Mouse (Mus musculus) thymus, adult 18-20 months (tissue): Measurements from ENCODE around the gene Dgkq.

Experiments used
- DNase-seq, 2 experiments: peaks; one replicate each; pipeline ENCODE4 v3.0.0; 2022; ENCODE audit warnings: mixed read lengths in 2 of 2

Gene Dgkq

DNA sequence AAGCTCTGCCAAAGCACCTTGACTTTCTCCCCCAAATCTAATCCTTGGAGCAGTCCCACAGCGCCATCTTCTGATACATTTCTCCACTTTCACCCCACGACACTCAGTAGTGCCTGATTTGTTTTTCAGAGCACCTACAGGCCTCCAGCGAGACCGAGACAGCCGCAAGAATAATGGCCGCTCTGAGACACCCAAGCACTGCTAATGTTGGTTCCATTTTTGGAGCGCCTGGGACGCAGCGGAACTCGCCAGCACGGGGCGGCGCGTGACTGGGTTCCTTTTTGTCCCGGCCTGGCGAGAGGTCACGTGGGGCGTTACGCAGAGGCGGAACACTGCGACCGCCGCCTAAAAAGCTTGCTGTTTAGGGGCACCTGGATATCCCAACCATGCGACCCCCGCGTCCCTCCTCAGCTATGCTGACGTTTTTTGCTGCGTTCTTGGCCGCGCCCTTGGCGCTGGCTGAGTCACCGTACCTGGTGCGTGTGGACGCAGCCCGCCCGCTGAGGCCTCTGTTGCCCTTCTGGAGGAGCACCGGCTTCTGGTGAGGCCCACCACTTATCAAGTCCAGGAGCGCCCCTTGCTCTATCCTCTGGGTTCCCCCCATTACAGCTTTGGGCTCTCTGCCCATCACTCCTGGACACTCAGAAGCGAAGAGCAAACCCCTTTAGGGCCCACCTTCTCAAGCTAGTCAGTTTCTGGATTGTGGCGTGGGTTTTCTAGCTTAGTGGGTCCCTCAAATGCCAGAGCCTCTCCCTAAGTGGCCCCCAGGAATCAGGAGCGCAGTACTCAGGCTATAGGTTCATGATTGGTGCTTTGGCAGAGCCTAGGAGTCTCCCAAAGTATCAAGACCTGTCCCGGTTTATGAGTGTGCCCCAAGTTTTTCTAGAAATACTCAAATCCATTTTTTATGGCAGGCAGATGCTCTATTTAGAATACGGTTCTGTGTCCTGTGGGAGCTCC, at the start of gene Dgkq:
Gene Dgkq (minus strand): TSS at position 696 of the 960 bp plus-strand sequence.
- DNase-seq = peak; percentile 75 to 81

DNA sequence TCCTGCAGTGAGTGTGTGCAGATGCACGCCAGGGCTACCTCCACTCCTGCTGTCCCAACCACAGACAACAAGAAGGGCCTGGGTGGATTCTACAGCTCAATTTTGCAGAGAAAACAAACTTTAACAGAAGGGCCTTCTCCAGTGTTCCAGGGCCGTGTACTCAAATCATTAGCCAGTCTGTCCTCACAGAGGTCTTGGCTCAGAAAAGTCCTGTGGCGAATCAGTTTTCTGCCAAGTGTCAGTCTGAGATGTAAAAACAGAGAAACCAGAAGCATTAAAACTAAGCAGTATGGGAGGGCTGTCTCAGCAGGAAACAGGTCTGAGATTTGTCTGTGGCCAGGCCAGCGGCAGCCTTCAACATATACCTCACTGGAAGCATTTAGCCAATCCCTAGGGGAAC, 48.6 kb upstream of the Dgkq start:
- no peak for DNase-seq

DNA sequence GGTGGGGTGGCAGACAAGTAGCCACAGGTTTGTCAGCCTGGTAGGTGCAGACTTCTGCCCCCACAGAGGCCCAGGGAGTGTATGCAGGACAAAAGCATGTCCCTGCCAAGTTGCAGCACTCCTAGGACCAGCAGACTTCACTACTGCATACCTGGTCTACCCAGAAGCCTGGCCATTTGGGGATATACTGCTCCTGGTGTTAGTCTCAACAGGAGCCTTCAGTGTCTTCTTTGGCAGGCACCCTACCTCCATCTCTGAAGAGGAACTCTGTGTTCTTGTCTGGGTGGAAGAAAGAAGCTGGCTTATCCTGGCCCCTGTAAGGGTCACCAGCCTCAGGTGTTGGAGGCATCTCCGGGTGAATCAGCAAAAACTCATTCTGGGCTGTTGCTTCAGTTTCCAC, 46.5 kb upstream of the Dgkq start:
- no peak for DNase-seq

DNA sequence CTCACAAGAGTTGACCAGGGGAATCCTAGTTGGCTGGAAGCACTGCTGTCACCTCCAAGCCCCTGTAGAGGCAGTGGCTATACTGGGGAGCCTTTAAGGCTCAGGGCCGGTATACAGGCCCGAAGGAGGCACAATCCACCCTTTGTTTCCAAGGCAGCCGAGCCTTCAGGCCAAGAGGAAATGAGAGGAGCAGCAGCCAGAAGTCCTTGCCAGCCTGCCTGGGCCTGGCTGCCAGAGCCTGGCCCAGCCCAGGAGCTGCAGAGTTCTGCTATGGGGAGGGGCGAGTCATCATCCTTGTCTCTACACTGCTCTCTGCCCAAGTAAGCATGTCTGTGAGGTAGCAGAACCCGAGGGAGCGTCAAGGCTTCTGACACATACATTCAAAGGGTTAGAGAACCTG, 44.7 kb upstream of the Dgkq start:
- no peak for DNase-seq

DNA sequence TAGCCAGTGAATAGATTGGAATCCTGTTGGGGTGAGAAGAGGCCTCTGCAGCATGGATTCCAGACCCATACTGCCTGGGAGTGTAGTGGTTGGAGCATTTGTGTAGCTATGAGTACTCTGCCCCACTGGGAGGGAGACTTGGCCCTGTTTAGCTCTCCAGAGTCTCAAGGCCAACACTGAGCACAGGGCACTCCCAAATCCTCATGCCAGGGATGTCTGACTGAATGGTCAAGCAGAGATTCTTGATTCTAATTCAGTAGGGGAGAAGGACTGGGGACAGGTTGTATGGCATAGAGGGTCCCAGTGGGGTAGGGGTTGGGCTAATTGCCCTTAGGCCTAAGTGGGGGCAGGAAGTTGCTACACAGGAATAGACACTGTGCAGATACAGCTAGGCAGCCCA, 44.2 kb upstream of the Dgkq start:
- DNase-seq = no peak

DNA sequence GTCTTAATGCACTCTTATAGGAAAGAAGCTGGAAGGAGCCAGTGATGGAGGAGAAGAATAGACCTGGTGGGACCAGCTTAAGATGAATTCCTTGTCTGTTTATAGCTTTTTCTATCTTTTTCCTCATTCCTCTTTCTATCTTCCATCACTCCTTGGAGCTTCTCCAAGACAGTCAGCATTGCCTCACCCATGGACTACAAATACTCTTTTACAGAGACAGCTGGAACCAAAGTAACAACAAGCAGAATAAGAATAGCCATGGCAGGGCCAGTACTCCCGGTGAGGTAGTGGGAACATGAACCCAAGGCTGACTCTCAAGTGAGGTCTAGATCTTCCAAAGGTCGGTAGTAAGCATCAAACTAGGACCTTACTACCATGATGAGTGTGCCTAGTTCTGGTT, 43.6 kb upstream of the Dgkq start:
- no peak for DNase-seq

DNA sequence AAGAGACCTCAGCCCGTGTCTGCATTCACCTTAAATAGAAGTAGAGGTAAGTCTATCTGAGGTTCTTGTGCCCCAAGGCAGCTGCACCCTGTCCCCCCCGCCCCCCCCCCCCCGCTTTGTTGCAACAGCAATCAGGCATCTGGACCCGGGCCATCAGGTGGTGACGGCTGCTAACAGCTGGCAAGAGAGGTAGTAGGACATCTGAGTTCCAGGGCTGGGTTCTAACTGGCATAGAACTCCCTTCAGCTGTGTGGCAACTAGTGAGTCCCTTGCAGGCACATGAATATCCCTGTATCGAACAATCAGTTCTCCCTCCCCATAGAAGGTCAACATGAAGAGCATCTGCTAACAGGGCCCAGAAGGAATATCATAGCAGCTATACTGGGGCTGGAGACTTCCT, 42.5 kb upstream of the Dgkq start:
- DNase-seq = no peak

DNA sequence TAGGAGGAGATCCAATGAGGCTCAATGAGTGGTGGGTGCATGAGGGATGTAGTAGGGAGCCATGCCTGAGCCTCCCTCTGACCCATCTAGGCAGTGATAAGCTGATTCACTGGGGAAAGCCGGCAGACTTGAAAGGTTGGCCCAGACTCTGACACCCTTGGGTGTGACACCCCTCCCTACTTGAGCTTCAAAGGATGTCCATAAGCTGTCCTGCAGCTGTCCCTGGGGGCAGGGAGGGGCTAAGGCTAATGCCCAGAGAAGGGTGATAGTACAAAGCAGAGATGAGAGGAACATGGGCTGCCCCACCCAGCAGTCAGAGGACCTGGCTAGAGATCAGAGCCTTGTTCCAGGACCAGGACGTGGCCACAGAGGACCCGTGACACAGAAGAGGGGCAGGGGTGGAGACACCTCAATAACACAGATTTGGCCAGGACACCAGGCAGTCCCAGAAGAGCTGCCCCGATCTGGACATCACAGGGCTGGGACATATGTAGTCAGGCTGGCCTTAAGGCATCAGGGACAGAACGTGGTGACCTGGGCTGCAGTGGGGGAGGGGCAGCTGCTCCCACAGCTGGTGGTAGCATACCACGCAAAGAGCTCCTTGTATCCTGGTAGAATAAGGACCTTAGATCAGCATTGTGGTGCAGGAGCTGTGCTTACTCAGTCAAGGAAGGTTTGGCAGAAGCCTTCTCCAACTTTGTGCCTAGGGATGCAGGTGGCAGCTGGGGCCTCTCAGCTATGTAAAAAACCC, 39.7 kb upstream of the Dgkq start:
- DNase-seq = no peak

DNA sequence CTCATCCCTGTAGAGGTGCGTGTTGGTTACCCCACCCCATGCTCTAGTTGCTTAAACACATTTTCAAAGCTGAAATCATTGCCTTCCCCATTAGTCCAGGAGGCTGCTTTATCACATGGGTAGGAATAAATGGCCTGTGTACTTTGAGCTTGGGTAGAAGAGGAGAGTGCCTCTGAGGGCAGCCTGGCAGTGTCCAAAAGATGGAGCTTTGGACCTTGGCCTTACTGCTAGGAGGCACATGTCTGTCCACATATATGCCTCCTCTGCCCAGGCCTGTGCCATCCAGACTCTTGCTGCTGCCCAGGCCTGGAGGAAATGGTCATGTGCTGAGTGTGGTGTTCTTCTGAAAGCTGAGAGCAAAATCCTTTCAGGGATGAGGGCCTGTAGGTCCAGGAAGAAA, 38.9 kb upstream of the Dgkq start:
- no peak for DNase-seq

DNA sequence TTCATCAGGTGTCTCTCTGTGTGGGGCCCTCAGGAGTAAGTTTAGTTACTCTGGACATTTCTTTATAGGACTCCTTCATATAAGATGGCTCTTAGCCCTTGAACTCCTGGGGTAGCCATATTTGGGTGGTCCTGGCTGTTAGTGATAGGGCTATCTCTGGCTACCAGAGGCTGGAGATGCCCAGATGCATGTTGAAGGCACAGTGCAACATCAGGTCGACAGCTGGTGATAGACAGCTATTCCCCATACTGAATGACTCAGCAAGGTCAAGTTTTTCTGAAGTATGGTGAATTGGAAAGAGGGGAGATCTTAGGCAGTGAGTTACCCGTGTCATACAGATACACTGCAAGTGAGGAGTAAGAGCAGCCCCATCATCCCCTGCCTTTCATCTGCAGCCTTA, 38.3 kb upstream of the Dgkq start:
- DNase-seq = no peak

DNA sequence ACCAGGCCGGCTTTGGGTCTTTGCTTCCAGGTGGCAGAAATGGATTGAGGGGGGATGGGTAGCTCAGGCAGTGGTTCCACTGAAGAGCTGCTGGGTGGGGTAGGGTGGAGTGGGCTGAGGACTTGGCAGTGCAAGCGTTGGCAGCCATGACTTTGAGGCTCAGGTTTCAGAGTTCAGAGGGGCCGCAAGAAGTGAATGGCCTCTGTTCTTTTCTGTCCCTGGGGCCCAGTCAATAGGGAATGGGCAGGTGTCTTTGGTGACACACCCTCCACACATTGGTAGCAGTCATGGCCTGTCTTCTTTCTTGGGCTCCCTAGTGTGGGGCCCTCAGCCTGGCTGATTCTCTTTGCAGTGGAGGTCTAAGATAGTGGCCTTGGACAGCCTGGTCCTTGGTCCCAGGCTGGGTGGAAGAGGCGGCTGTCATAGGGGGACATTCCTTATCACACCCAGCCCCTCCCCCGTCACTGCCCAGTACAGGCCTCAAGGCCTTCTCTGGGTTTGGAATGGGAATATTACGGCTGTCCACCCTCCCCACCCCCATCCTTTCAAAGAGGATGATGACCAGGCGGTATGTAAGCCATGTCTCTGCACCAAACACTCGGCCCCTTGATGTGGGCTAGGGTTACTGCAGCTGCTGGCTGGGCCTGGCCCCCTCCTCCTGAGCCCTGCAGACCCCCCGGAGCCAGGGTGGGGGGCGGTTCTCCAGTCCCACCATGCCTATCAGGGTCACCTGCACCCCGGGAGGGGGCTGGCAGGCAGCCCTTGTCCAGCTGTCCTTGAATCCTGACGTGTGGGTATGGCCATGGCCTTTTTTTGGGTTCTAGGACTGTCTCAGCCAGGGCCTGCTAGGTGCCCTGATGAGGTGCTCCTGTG, 34.5 kb upstream of the Dgkq start:
- DNase-seq = no peak

DNA sequence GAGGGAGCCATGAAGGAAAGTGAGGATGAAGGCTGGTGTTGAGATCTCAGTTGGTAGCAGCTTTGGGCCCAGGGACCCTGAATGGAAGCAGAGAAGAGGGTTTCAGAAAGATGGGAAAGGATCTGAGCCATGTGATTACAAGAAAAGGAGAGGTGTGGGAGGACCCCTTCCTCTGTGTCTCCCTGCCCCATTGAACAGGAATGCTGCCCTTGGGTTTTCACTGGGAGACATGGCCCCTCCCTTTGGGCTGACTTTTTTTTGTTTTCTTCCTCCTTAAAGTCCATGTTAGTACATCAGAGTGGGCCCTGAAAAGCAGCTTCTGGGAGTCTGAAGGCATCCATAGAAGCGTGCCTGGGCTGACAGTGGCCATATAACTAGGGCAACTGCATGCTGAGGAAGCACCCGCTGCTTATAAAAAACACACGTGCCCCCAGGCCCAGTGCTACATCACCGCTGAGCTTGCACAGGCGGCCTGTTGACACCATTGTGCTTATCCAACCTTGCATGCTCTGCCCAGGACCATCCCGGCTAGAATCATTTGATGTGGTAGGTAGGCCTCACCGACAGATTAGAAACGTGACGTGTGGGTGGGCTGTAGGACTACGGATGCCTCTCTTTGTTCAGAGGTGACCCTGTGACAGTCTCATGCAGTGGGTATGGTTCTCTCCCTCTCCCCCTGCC, 32.0 kb upstream of the Dgkq start:
- DNase-seq = no peak

DNA sequence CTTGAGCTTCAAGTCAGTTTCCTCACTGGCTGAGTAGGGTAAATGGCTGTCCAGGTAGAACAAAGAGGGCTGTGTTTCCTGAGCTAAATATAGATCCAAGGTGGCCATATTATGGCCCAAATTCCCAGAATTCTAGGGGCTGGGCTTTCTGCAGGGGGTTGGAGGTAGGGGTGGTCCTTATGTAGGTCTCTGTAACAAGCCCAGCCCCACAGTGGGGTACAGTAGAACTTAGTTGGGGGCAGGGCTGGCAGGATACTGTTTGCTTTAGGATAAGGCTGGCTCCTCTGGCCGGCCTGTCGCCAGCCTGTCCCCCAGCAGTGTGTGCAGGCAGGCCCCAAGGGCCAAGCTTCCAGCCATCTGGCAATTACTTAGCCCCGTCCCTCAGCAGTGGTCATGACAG, 30.9 kb upstream of the Dgkq start:
- no peak for DNase-seq

DNA sequence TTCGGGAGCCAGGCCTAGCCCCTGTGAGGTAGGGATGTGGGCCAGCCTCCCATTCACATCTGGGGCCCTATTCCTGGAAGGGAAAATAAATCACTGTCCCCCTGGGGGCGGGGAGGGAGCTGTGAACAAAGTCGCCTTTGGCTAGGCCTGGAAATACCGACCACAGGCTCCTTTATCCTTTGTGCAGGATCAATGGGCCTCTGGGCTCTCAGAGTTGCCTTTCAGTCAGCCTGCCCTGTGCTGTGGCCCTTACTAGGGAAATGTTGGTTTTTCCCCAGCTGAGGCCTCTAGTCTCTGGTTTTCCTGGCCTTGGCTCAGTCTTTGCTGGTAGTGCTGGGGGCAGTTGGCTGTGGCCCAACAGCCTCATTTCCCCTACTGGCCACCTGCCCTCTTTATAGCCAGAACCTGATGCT, 27.9 kb upstream of the Dgkq start:
- no peak for DNase-seq

DNA sequence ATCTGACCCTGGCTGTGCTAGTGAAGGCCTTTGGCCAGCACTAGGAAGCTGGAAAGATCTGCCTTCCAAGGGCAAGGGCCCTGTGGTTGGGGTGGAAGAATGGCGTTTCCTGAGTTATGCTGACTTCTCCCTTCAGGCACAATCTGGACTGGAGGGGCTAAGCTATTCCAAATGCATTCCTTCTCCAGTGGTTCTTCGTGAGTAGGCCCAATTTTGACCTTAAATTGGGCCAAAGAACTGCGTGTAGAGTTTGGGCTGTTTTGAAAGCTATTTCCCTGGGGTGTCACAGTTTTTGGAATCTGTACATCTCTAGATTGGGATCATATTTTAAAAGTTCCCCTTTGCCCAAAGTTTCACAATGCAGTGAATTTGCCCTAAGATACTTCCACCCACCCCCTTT, 27.1 kb upstream of the Dgkq start:
- no peak for DNase-seq

DNA sequence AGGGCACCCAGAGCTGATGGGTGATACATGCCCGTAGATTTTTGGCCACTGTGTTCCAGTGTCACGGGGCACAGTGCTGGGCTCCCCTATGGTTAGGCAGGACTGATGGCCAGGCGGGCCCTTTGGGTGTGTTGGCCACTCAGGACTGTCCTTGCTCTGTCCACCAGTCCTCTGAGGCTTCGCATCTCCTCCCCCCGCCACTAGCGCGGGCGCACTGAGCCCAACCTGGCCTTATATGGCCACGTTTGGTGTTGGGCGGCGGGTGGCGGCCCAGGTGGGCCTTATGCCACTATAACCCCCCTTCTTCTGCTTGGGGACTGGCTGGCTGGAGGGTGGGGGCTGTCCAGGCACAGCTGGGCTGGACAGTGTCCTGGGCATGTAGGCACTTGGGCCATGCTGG, 26.4 kb upstream of the Dgkq start:
- no peak for DNase-seq

DNA sequence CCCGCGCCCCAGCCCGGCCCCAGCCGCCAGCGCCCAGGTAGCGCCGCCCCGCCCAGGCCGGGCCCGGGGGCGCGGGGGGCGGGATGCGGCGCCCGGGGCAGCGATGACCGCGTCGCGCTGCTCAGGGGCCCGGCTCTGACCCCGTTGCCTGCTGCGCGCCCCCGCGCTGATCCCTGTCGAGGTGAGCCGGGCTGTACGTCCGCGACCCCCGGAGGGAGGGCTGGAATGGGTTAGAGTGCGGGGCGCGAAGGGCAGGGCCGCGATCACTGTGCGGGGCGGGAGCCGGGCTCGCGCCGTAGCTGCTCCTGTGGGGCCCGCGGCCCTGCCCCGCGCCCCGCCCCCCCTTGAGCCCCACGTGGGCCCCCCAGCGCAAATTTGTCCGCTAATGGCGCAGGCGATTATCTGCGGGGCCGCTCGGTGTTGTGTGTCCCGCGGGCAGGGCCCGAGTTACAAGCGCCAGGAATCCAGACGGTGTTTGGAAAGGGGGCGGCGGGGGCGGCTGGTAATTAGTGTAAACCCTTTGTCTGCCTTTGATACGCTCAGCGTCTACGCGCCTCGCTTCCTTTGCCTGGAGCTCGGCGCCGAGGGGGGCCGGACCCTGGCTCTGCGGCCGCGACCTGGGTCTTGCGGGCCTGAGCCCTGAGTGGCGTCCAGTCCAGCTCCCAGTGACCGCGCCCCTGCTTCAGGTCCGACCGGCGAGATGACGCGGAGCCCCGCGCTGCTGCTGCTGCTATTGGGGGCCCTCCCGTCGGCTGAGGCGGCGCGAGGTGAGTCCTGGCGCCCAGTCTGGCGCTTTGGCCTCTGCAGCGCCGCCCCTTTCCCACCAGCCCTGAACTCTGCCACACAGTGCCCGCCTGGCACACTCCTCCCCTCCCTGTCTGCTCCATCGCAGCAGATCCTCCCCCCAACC, 25.1 kb upstream of the Dgkq start:
- peak; percentile 30 for DNase-seq

DNA sequence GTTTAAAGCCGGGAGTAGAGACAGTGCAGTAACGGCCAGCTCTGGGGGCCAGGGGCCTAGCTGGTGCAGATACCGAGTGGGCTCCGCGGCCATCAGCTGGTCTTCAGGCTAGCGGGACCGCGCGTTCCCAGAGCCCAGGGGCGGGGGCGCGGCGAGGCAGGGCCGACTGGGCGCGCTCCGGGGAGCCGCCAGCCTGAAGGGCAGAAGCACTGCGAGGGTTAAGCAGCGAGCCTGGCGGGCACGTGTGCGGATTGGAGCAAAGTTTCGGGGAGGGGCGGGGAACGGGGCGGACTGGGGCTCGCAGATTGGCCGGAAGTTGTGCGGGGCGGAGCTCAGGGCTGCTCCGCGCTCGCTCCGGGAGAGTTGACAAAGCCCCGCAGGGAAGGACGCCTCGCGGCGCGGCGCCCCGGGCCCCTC, 24.4 kb upstream of the Dgkq start:
- peak; percentile 78 to 79 for DNase-seq

DNA sequence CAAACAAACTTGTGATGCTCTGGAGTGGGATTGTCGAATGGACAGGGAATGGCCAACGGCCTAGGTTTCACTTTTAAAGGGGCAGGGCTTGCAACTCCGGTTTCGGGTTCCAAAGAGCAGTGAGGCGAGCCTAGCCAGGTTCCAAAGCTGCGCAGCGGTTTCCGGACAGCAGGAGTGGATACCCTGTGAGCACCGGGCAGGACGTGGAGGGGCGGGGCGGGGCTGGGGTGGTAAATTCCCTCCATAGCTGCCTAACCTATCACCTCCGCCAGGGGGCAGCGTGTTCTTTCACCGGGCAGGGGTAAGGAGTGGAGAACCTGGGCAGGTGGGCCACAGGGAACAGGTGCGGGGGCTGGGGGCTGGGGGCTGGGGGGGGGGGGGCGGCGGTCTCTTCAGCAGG, 22.8 kb upstream of the Dgkq start, which contains the start of gene Fgfrl1:
Gene Fgfrl1 (plus strand): TSS at position 112 of the 400 bp plus-strand sequence.
- peak; percentile 39 to 59 for DNase-seq

DNA sequence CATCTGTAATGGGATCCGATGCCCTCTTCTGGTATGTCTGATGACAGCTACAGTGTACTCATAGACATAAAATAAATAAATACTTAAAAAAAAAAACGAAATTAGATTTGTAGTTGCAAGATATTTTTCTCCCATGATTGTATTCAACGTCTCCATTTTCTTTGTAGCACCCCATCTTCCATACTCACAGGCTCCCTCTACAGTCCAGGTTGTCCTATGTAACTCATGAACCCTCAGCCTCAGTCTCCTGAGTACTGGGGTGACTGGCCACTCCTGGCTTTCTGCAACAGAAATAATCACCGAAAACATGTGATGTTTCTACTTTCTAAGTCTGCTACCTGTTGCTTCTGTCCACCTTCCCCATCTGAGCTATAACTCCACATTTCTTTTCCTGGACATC, 21.7 kb upstream of the Dgkq start:
- DNase-seq = no peak

DNA sequence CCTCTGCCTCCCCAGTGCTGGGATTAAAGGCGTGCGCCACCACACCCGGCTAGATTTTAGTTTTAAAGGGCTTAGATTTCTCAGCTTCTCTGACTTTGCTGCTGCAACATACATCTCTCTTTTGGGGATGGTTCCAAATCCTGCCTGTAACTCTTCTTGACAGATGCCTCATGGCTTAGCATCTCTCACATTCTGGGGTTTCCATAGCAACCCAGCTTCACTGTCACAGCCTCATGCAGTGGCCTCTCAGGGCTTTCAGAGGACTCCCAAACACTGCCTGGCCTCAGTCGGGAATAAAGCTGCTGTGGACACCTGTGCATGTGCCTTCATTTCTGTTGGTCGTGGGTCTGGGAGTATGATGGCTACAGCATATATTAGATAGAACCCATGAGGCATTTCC, 19.6 kb upstream of the Dgkq start:
- no peak for DNase-seq
